Mouse (Mus musculus) CD4-positive helper T cell, adult 2 months (primary cell): ENCODE measurements at regions not wholly inside any gene's neighbourhood (a gene's known extent, or its start where the extent isn't known, plus 50 kb on each side); places are given as distances from the start of the nearest gene placed in this dataset.

Experiments used
- DNase-seq: peaks from one replicate; pipeline ENCODE4 v3.0.0-alpha.2; 2012; ENCODE audit warnings: low read depth, missing footprints, low spot score

GRCm38 (mm10) chr9:101807249-101807648, 54.4 kb upstream of the 9630041A04Rik start:
- DNase-seq = no peak

DNA sequence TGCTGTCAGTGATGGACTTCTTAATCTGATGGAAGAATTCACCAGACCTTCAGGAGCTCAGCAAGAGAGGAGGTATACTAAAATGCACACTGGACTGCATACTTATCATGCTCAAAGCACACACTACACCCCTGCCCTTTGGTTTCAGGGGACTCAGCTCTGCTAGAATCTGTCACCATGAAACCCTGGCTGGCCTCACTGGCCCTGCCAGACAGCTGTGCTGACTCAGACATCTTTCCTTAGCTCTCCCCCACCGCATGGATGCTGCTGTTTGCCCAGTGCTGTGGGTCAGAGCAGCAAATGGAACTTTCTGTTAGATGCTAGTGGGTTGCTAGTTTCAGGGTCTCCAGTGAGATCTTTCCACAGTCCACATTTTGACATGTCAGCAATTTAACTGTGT, 64.9 kb upstream of the 9630041A04Rik start:
- no peak for DNase-seq

DNA sequence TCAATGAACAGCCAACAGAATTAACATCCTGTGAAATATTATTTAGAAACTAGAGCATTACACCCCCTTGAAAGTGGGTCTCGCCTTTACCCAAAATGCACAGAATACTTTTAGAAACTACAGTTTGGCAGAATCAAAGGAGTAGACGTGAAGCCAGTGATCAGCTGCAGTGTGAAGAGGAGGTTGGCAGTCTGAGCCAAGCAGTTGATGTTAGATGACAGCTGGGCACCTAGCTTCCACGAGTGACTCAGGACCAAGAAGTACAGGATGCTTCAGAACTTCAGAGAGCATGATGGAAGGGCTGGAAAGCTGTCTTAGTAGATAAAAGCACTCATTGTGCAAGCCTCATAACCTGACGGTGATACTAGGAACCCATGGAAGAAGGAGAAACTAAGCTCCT, 65.6 kb upstream of the 9630041A04Rik start:
- no peak for DNase-seq

- DNase-seq = no peak
Observed at GRCm38 (mm10) chr9:101795436-101795835, 66.2 kb upstream of the 9630041A04Rik start.

DNA sequence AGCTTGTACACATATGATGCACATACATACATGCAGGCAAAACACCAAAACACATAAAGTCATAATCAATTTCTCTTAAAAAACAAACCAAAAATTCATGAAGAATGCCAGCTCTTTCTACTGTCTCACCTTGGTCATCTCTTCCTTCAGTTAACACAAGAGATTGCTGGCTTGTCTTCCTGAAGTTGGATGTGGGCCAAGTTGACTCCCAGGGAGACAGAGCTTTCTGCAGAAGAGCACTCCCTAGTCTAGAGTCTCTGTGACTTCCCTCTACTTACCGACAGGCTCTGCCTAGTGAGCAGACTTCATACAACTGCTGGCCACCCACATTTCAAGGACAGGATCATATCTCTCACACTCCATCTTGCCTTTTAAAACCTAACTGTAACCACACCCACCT, 70.7 kb upstream of the 9630041A04Rik start:
- no peak for DNase-seq

DNA sequence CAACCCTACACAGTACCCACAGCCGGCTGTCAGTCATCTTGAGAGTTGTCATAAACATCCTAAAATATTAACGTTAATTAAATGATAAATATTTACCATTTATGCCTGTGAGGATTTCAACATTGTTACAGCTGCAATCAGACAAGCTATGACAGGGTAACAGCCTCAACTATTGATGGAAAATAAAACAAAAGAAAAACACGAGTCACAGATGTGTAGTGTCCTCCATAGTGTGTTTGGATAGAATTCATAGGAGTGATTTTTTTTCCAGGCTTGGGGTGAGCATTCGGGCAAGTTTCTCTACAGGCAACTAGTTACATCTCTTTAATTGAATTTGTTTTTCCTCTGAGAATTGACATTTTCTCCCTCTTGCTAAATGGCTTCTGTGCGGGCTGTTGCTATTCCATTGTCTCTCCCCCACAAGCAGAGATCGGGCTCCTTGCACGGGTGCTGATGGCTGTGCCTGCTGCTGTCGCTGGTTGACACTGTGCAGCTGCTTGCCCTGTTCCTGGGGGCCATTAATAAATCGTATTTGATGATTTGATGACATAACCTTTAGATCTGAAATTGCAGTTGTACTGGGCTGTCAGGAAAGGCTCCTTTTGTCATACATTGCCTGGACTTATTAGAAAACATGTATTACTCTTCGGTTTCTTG, 120.6 kb upstream of the 9630041A04Rik start:
- no peak for DNase-seq

DNA sequence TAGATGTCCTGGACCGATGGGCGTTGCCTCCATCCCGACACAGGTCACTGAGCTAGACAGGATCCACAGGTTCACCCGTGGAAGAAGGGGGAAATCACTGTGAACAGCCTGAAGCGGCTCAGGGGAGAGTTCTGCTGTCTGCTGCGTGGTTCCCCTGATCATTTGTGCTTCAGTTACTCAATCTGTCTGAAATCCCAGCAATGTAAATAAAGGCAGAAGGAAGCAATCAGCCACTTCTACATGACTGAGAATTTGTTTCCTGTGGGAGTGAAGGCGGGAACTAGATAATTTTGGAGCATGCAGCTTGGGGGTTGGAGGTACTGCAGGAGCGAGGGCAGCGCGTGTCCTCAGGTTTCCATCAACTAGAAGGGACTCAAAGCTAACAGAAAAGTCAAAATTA, 122.3 kb upstream of the 9630041A04Rik start:
- DNase-seq = no peak

GRCm38 (mm10) chr9:101734271-101734670, 127.4 kb upstream of the 9630041A04Rik start:
- no peak for DNase-seq

GRCm38 (mm10) chr9:101733611-101734225, 127.9 kb upstream of the 9630041A04Rik start:
- DNase-seq = no peak

DNA sequence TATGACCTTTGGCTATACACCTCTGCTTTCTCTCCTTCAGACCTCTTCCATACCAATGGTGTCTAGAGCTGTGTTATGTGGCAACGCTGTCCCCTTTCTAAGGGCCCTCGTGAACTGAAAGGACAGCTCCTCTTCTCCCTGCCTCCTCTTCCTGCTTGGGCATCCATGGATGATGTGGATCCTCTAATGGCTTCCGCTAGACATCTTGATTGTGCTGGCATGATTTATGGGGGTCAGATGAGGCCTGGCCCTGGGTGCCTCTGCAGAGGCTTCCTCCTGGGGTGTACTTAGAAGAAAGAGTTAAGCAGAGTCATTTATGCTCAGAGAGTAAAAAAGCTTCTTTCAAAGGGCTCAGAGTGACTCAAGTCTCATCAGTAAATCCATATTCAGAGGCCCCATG, 131.5 kb upstream of the 9630041A04Rik start:
- no peak for DNase-seq

DNA sequence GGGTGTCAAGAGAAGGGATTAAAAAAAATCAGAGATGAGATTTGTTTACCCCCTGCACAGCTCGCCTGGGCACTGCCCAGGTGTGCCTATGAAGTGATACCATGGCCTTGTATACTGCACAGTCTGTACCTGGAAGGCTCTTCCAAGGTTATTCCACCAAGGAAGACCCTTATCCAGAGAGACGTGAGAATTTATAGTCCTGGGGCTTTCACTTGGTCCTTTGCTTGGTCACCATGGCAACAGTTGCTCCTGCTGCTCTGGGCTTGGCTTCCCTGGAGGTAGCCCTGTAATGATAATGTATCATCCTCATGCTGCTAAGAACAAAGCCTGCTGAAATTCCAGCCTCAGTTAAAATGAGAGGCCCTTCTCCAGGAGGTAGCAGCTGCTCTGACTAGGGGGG, 143.7 kb upstream of the 9630041A04Rik start:
- no peak for DNase-seq

DNA sequence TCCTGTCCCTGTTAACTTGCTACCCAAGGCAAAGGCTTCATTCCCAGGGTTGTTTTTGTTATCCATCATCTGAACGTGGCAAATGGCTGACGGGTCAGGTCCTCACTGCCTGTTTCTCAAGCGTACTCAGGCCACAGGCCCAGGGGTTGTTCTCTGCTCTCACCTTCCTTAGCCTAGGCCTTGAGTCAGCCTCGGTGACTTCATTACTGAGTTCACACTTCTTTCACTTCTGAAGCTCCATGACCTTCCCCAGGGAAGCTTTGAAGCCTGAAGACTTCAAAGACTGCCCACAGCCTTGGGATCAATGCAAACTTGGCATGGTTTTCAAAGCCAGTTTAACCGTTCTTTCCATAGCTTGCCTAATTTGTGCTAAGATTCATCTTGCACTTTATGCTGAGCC, 145.3 kb upstream of the 9630041A04Rik start:
- no peak for DNase-seq

DNA sequence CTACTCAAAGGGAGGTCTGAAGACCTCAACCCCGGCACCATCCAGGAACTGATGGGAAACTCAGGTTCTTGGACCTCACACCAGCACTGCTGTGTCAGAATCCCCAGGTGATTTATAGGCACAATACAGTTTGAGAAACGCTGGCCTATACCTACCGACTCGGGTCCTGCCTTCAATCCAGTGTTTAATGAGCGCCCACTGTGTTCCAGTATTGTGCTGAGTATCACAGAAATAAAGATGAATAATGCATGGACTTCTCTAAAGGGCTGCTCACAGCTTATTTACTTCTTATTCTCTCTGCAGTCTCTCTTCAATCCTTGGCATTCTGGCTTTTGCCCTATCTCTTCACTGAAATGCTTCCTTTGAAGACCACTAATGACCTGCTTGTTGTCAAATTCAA, 146.8 kb upstream of the 9630041A04Rik start:
- no peak for DNase-seq

DNA sequence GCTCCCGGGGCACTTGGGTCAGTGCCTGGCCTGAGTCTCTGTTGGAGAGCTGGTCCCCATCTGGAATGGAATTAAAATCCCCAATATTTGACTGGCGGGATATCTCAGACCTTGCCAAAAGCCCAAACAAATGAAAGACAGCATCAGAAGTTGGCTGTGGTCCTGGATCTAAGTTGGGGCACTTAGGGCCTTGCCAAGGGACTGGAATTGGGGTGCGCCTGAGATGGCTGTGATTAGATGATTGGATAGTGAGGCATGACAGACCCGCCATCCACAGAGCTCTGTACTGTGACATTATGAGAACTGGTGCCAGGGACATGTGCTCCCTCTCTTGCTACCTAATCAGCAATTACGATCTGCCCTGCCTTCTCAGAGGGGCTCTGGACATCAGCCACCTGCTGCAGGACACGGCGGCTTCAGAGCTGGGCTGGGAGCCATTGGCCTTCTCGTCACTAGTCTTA, 151.0 kb upstream of the 9630041A04Rik start:
- no peak for DNase-seq

GRCm38 (mm10) chr9:101700368-101700767, 161.3 kb upstream of the 9630041A04Rik start:
- DNase-seq = no peak

DNA sequence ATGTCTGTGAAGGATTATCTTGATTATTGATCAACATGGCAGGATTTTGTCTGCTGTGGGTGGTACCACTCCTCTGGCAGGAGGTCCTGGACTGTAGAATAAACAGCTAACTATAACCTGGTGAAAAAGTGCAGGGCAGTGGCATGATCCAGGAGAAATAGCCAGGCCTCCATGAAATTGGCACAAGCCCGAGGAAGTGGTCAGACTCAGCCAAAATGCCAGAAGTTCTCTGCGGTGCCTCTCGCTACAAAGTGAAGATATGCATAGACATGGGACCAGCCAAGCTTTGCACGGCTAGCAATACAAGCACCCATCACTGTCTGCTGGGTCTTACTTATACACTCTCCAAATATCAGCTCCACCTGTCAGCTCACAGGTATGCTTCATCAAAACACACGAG, 167.6 kb upstream of the 9630041A04Rik start:
- DNase-seq = no peak

DNA sequence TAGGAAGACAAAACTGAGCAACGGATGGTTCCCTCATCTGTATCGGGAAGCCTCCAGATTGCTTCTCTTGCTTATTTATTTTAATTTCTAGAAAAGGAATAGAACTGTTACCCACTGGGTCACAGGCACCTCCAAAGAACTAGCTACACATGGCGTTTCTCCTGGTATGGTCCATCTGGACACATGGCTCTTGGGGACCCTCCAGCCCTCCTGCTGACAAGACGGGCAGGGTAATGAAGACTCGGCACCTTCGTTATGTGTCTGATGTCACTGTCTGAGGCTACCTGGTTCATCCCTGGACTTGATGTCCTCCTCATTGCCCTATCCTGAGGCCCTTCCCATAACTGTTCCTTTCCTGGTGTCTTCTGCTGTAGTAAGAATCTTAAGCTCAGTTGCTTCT, 170.3 kb upstream of the 9630041A04Rik start:
- no peak for DNase-seq

DNA sequence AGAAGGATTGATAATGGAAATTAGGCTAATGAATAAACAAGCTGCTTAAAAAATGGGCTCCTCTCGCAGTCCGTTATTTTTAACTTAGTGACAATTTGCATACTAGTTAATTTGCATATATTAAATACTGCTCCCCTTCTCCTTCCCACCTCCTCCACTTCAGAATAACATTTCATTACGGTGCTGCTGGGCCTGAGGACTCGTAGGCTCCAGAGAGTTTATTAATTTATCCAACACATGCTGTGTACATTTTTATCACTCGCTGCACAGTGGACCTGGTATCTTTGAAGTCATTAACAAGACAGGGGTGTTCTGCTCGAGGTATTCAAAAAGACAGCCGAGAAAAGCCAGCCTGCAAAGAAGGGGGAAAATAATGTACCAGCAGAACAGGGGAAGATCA, 170.7 kb upstream of the 9630041A04Rik start:
- no peak for DNase-seq

DNA sequence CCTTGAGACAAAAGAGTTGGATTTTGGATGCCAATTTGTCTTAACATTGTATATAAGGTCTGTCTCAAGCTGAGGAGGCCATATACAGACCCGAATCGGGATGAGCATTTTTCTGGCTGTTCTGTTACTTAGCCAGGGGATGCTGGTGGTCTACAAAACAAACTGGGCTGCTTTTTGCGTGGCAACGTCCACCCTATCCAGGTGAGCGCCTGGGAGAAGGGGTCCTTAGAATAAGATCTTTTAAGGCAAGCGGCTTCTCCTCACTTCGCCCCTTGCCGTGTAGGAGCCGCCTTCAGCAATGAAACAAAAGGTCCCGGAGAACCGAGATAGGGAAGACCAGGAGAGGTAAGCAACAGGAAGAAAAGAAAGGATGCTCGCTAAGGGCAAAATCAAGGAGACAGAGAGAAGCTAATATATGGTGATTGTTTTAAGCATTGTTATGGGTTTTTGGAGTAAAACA, 171.2 kb upstream of the 9630041A04Rik start:
- no peak for DNase-seq

DNA sequence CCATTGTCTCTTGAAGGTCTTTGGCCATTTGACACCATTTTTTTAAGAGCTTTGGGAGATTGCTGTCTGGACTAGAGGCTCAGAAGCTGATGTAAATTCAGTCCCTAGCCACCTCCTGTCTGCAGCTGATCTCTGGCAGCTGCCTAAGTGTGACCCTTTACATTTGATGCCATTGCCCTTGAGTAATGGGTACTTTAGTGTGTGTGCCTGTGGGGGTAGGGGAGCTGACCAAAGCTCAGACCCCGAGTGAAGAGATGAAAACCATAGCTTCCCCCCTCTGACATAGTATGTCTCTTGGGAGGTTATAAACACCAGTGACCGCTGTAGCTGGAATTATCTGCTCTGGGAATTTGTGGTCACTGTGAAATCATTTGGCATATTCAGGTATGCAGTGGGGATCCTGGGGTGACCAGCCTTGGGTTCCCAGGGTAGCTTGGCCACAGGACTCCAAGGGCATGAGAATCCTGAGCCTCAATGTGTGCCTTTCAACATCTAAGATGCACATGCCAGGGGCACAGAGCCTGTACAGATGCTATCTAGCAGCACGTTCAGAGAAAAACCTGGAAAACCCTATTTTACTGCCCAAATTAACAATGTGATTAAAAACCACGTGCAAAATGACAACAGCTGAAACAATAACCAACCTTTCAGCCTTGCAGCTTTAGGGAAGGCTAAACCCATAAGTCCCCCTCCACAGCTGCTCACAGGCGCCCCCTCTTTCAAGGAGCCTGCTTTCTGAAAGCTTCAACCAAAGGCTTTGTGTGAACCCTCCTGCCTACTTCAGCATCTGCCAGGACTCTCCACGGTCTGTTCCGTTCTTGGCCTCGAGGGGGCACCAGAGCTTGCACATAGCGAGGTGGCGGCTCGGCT, 171.9 kb upstream of the 9630041A04Rik start:
- DNase-seq = no peak

GRCm38 (mm10) chr9:101687226-101687625, 174.4 kb upstream of the 9630041A04Rik start:
- no peak for DNase-seq

DNA sequence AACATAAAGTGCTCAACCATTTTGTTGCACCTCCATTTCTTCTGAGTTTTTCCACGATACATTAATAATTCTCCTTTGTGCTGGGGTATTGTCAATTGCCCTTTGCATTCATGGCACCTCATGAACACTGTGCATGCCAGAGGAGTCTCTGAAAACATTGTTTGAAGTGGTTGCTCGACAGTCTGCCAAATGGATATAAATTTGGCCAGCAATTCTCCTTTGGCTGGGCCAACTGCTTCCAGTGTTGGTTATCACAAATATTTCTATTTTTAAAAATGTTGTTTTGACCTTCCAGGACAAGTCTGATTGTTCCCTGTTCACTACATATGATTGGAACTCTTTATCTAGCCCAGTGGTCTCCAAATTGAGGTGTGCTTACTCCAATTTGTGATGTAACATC, 184.1 kb upstream of the 9630041A04Rik start:
- DNase-seq = no peak
